Mouse (Mus musculus): ENCODE measurements around the gene Ppp2r1a. TPM values are rescaled to one million over a fixed set of nuclear protein-coding genes. Genes with fewer than 3 reads are reported as not detected.

The Ppp2r1a gene
- total and polyA plus RNA-seq, 3 experiments: 154 to 312 TPM; not detected in 1

DNA sequence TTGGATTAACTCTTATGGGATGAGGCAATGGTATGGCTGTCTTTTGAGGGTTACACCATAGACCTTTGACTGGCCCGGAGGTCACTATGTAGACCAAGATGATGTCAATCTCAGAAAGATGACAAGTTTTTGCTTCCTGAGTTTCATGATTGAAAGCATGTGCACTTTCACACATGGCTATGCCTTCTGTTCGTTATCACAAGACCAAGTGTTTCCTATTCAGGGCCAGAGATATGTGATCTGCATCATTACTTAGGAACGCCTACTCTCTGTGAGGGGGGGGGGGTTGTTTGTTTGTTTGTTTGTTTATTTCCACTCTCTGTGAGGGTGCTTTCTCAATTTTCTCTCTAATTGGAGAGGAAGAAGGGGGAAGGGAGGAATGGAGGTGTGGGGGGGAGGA, 885 bp upstream of the Ppp2r1a start:
- peak; percentile 44 for DNase-seq (ENCODE audit: low read depth, low spot score)
- peaks cover 0 to 18% of the 10 kb centered on the region in 2 experiments; a peak in 2 of 4 replicates for H3K36me3 ChIP-seq (ENCODE audit: control insufficient read depth in 1 of 2, insufficient read depth in 2 of 2, low read length in 2 of 2)
- peak overlapping the region; percentile 93; the same call in 1 of the 2 replicates for H3K27ac ChIP-seq (ENCODE audit: control insufficient read depth, low read depth, low read length)
- H3K9me3 ChIP-seq (replicated peaks; ENCODE audit: insufficient read depth, low read length): no peaks in the 10 kb centered on the region
- peak overlapping the region; percentile 83 for H3K9ac ChIP-seq (ENCODE audit: control insufficient read depth, low read depth, low read length, poor library complexity, severe bottlenecking)
- no peaks in the 10 kb centered on the region for H3K27me3 ChIP-seq (ENCODE audit: control insufficient read depth in 1 of 2, insufficient read depth in 2 of 2, low read length in 2 of 2)
- no peak for TF ChIP-seq BHLHE40 (IDR thresholded peaks at IDR 0.05; ENCODE audit: borderline replicate concordance, low read depth, low read length)
- TF ChIP-seq TBP (IDR thresholded peaks at IDR 0.05; ENCODE audit: low read depth, low read length): no peak
- no peak for TF ChIP-seq MAZ (IDR thresholded peaks at IDR 0.05; ENCODE audit: low read depth, low read length)
- no peak for TF ChIP-seq GATA1 (IDR thresholded peaks at IDR 0.05; ENCODE audit: low read depth, low read length)
- TF ChIP-seq MAFK (IDR thresholded peaks at IDR 0.05; ENCODE audit: borderline replicate concordance, low read depth, low read length): no peak
- TF ChIP-seq MAX (IDR thresholded peaks at IDR 0.05; ENCODE audit: low read length): no peak
- TF ChIP-seq RAD21 (IDR thresholded peaks at IDR 0.05; ENCODE audit: low read depth, low read length): no peak
- no peak for TF ChIP-seq MEF2A (IDR thresholded peaks at IDR 0.05; ENCODE audit: extremely low read depth, insufficient replicate concordance, low read depth, low read length, poor library complexity, severe bottlenecking)
- no peak for TF ChIP-seq ZKSCAN1 (IDR thresholded peaks at IDR 0.05; ENCODE audit: low read depth, low read length)
- TF ChIP-seq NRF1 (IDR thresholded peaks at IDR 0.05; ENCODE audit: insufficient read depth, low read depth, low read length, poor library complexity, severe bottlenecking): no peak
- no peak for TF ChIP-seq MYC (IDR thresholded peaks at IDR 0.05; ENCODE audit: low read depth, low read length)
- TF ChIP-seq HCFC1 (IDR thresholded peaks at IDR 0.05; ENCODE audit: low read depth, low read length): no peak
- no peak for TF ChIP-seq ZC3H11A (IDR thresholded peaks at IDR 0.05; ENCODE audit: low read depth, low read length)
- TF ChIP-seq RCOR1 (IDR thresholded peaks at IDR 0.05; ENCODE audit: low read depth, low read length): no peak
- TF ChIP-seq UBTF (IDR thresholded peaks at IDR 0.05; ENCODE audit: borderline replicate concordance, insufficient read depth, low read depth, low read length): no peak
- TF ChIP-seq E2F4 (IDR thresholded peaks at IDR 0.05; ENCODE audit: borderline replicate concordance, low read depth, low read length): no peak
- peak overlapping the region; percentile 78 to 83 for H3K4me3 ChIP-seq (ENCODE audit: control insufficient read depth in 1 of 2, insufficient read depth in 1 of 2, low read depth in 2 of 2, low read length in 2 of 2)
- peaks cover 4 to 11% of the 10 kb centered on the region in 2 experiments for H3K4me1 ChIP-seq (ENCODE audit: control insufficient read depth in 1 of 2, insufficient read depth in 2 of 2, low read length in 2 of 2)
- peaks cover 33% of the 10 kb centered on the region for H3K79me2 ChIP-seq (ENCODE audit: control insufficient read depth, insufficient read depth, low read length, poor library complexity)

DNA sequence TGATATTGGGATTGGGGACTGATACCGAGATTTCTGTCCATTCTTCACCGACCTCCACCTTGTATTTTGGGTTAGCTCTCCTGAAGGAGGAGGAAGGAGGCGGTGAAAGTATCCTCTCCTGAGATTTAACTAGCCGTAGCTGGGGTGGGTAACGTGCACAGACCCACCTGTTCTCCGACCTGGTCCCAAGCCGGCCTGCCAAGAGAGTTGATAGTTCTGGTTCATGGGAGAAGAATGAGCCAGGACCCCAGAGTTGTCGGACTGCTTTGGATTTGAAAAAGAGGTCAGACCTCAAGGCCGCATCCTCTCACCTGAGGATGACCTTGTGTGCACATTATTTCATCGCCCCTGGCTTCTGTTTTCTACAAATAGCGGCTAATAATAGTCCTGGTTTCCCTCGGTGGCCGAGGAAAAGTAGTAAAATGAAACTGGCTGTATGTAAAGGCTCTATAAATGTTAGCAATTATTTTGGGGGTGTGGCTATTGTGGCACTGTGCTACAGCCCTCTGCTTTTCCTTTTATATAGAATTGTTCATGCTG, 985 bp downstream of the Ppp2r1a start:
- peak; percentile 48 for DNase-seq (ENCODE audit: low read depth, low spot score)
- TF ChIP-seq RCOR1 (IDR thresholded peaks at IDR 0.05; ENCODE audit: low read depth, low read length): no peak
- no peak for TF ChIP-seq ZNF384 (IDR thresholded peaks at IDR 0.05; ENCODE audit: low read depth, low read length)
- no peak for TF ChIP-seq KAT2A (conservative IDR thresholded peaks at IDR 0.05; ENCODE audit: low read depth, low read length)
- TF ChIP-seq SIN3A (IDR thresholded peaks at IDR 0.05; ENCODE audit: low read length): no peak
- no peak for TF ChIP-seq USF2 (IDR thresholded peaks at IDR 0.05; ENCODE audit: borderline replicate concordance in 1 of 2, insufficient read depth in 1 of 2, low read depth in 1 of 2, low read length in 2 of 2)
- no peak for TF ChIP-seq NELFE (IDR thresholded peaks at IDR 0.05; ENCODE audit: low read depth, low read length)
- TF ChIP-seq GATA1 (IDR thresholded peaks at IDR 0.05; ENCODE audit: low read depth, low read length): no peak
- TF ChIP-seq ZC3H11A (IDR thresholded peaks at IDR 0.05; ENCODE audit: low read depth, low read length): no peak
- no peak for TF ChIP-seq USF1 (IDR thresholded peaks at IDR 0.05; ENCODE audit: low read depth, low read length)
- Histone ChIP-seq H3K9me3 (replicated peaks; ENCODE audit: insufficient read depth, low read length) (no peaks in the 10 kb centered on the region), H3K4me1 (ENCODE audit: control insufficient read depth in 1 of 2, insufficient read depth in 2 of 2, low read length in 2 of 2) (peaks cover 4 to 11% of the 10 kb centered on the region in 2 experiments), H3K27me3 (ENCODE audit: control insufficient read depth in 1 of 2, insufficient read depth in 2 of 2, low read length in 2 of 2) (no peaks in the 10 kb centered on the region), H3K4me3 (ENCODE audit: control insufficient read depth in 1 of 2, insufficient read depth in 1 of 2, low read depth in 2 of 2, low read length in 2 of 2) (peak overlapping the region; percentile 80 to 90), H3K79me2 (ENCODE audit: control insufficient read depth, insufficient read depth, low read length, poor library complexity) (peaks cover 46% of the 10 kb centered on the region), H3K9ac (ENCODE audit: control insufficient read depth, low read depth, low read length, poor library complexity, severe bottlenecking) (peak overlapping the region; percentile 89), H3K27ac (ENCODE audit: control insufficient read depth, low read depth, low read length) (peak overlapping the region; percentile 78), H3K36me3 (ENCODE audit: control insufficient read depth in 1 of 2, insufficient read depth in 2 of 2, low read length in 2 of 2) (peaks cover 4 to 18% of the 10 kb centered on the region in 2 experiments)

Data from MEL (cell line).